In the genomic region with DNA sequence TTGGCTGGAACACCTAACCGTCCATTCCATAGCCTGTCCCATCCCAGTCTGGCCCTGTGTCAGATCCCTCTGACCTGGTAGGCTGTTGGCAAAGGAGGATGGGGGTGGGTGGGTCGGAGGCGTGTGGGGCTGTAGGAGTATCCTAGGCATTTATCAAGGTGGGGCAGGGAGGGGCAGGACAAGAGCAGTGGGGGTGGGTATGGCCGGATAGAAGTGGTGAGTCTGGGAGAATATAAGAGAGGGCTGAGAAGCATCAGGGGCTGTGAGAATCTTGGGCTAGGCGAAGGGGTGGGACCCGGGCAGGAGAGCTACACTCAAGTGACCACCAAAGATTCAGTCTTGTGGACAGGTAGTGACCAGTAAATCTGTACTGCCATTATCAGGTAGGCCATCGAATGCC, we compare ENCODE assay signal across 11 mouse cellular contexts. TPM values are rescaled to one million over a fixed set of nuclear protein-coding genes. Genes with fewer than 3 reads are reported as not detected.
DNase-seq lines count a peak whose midpoint lies in the region; ATAC-seq and TF ChIP-seq lines count a peak whose summit lies in the region.
"Had no signal": no experiment of that assay in that cellular context is flagged by ENCODE, and none has a peak within 500 bp of the region (broad histone marks: within the 10 kb centered on the region; RNA-seq: fewer than 3 reads in every experiment).

No protein-coding gene starts in this region.

- intact Hi-C loops in gastrocnemius, postnatal 14 days (cut with DNase I; ENCODE audit: low total_unique reads) = no loop called here

- peak overlapping the region; percentile 47 for H3K4me3 ChIP-seq in heart, embryonic 12.5 days
- H3K4me3 ChIP-seq in ES-E14 (ENCODE audit: insufficient read depth in 1 of 2, low read depth in 1 of 2, low read length in 2 of 2, poor library complexity in 1 of 2, severe bottlenecking in 1 of 2) = peak overlapping the region; percentile 71 to 75
- H3K4me3 ChIP-seq in hindbrain, embryonic 12.5 days = peak overlapping the region; percentile 34; the same call in 1 of the 2 replicates
- peak overlapping the region; percentile 60 for H3K4me3 ChIP-seq in midbrain, embryonic 10.5 days

- peaks cover 22% of the 10 kb centered on the region for H3K4me1 ChIP-seq in heart, embryonic 12.5 days (replicated peaks)
- peaks cover 4 to 17% of the 10 kb centered on the region in 2 experiments; a peak in 2 of 4 replicates for H3K4me1 ChIP-seq in ES-E14 (ENCODE audit: control insufficient read depth in 2 of 2, insufficient read depth in 2 of 2, low read length in 2 of 2, poor library complexity in 1 of 2)
- H3K4me1 ChIP-seq in hindbrain, embryonic 12.5 days = peaks cover 6% of the 10 kb centered on the region
- peaks cover 25% of the 10 kb centered on the region for H3K4me1 ChIP-seq in midbrain, embryonic 10.5 days

- in situ Hi-C loops in ES-E14 (cut with MboI; ENCODE audit: low sequenced_read_pairs in 2 of 2, unreplicated experiment in 2 of 2) = no loop called here

- no peaks in the 10 kb centered on the region for H3K9me3 ChIP-seq in heart, embryonic 12.5 days (replicated peaks)
- no peaks in the 10 kb centered on the region for H3K9me3 ChIP-seq in ES-E14 (ENCODE audit: control insufficient read depth, insufficient read depth, low read depth, low read length)
- no peaks in the 10 kb centered on the region for H3K9me3 ChIP-seq in hindbrain, embryonic 12.5 days (replicated peaks)
- no peaks in the 10 kb centered on the region for H3K9me3 ChIP-seq in midbrain, embryonic 10.5 days (replicated peaks)

- DNase-seq in heart, postnatal 4 days = no peak
- DNase-seq in ES-E14 (ENCODE audit: low read depth, low spot score) = no peak
- DNase-seq in midbrain, embryonic 10.5 days (ENCODE audit: low spot score) = no peak
- no peak for DNase-seq in urinary bladder, postnatal 10 days (ENCODE audit: low spot score)
- DNase-seq in cerebellum, adult 18-20 months = no peak
- DNase-seq in gastrocnemius, postnatal 14 days = no peak

- no peaks in the 10 kb centered on the region for H3K36me3 ChIP-seq in heart, embryonic 12.5 days
- H3K36me3 ChIP-seq in ES-E14 (ENCODE audit: control insufficient read depth, insufficient read depth, low read length, poor library complexity, severe bottlenecking) = no peaks in the 10 kb centered on the region
- H3K36me3 ChIP-seq in hindbrain, embryonic 12.5 days = no peaks in the 10 kb centered on the region
- H3K36me3 ChIP-seq in midbrain, embryonic 10.5 days = no peaks in the 10 kb centered on the region

- peak overlapping the region; percentile 81 for H3K4me2 ChIP-seq in heart, embryonic 12.5 days
- peak overlapping the region; percentile 72 for H3K4me2 ChIP-seq in hindbrain, embryonic 12.5 days (replicated peaks)

- WGBS in heart, embryonic 12.5 days = 59% methylated on average over 7 of the region's 7 CpGs
- 63% methylated on average over 7 of the region's 7 CpGs for WGBS in hindbrain, embryonic 12.5 days
- 69% methylated on average over 7 of the region's 7 CpGs for WGBS in midbrain, embryonic 10.5 days

- H3K27ac ChIP-seq in heart, embryonic 12.5 days (ENCODE audit: poor library complexity, severe bottlenecking) = no peak overlapping the region
- H3K27ac ChIP-seq in ES-E14 (ENCODE audit: insufficient read depth, low read depth, low read length, poor library complexity, severe bottlenecking) = no peak overlapping the region
- no peak overlapping the region for H3K27ac ChIP-seq in hindbrain, embryonic 12.5 days
- H3K27ac ChIP-seq in midbrain, embryonic 10.5 days (replicated peaks) = peak overlapping the region; percentile 68; the same call in 1 of the 2 replicates

- H3K9ac ChIP-seq in heart, embryonic 12.5 days = peak overlapping the region; percentile 70; the same call in 1 of the 2 replicates
- H3K9ac ChIP-seq in ES-E14 (ENCODE audit: insufficient read depth, low read depth, low read length, poor library complexity, severe bottlenecking) = 0 out of 2 replicates have a peak overlapping the region, but pooled peaks have one; percentile 2
- no peak overlapping the region for H3K9ac ChIP-seq in hindbrain, embryonic 12.5 days

- H3K27me3 ChIP-seq in heart, embryonic 12.5 days (replicated peaks) = peaks cover 31% of the 10 kb centered on the region
- peaks cover 28% of the 10 kb centered on the region for H3K27me3 ChIP-seq in hindbrain, embryonic 12.5 days
- H3K27me3 ChIP-seq in midbrain, embryonic 10.5 days (ENCODE audit: low read depth, poor library complexity, severe bottlenecking) = peaks cover 53% of the 10 kb centered on the region

- ATAC-seq in heart, embryonic 12.5 days (ENCODE audit: insufficient number of reproducible peaks, low FRiP score) = no peak; the same call in 1 of the 2 replicates
- ATAC-seq in hindbrain, embryonic 12.5 days (ENCODE audit: low FRiP score) = peak; percentile 59; the same call in 1 of the 2 replicates

TF ChIP-seq in ES-E14, 5 proteins besides CTCF, POLR2A, EP300 and RAD21:
- TF ChIP-seq MAFK (IDR thresholded peaks at IDR 0.05; ENCODE audit: insufficient read depth, low read depth, low read length) (no peak), ZC3H11A (IDR thresholded peaks at IDR 0.05; ENCODE audit: borderline replicate concordance, low read depth, low read length) (no peak), HCFC1 (IDR thresholded peaks at IDR 0.05; ENCODE audit: borderline replicate concordance, insufficient read depth, low read length) (no peak), CHD2 (IDR thresholded peaks at IDR 0.05; ENCODE audit: low read depth, low read length) (no peak), ZNF384 (IDR thresholded peaks at IDR 0.05; ENCODE audit: low read depth, low read length) (no peak)

RNA-seq across cellular contexts. Expression of a gene that starts 0.7 kb away (rescaled TPM):
- polyA plus RNA-seq in heart, embryonic 12.5 days (2016; fragmentation: Nextera tagmentation; extraction: Ambion mirVana) = 52.1 and 53.2 TPM in 2 replicates
- 100 to 1,000 TPM; 145 to 150 TPM for total RNA-seq in heart, postnatal 4 days (2021)
- 87.1 and 126 TPM in 2 replicates for total RNA-seq in ES-E14 (2012; rRNA removed)
- polyA plus RNA-seq in hindbrain, embryonic 12.5 days (2016; fragmentation: Nextera tagmentation; extraction: Ambion mirVana) = 35.9 and 39.3 TPM in 2 replicates
- polyA plus RNA-seq in midbrain, embryonic 10.5 days (2016; fragmentation: Nextera tagmentation; extraction: Ambion mirVana) = 47.8 and 52.5 TPM in 2 replicates
- total RNA-seq in gastrocnemius, postnatal 14 days (2021) = 1 to 10 TPM; 4.5 to 5.2 TPM

RNA-seq across cellular contexts. Expression of a gene that starts 27.6 kb away (rescaled TPM):
- not detected in 2 replicates for polyA plus RNA-seq in heart, embryonic 12.5 days (2016; fragmentation: Nextera tagmentation; extraction: Ambion mirVana)
- not detected for total RNA-seq in heart, postnatal 4 days (2021)
- 0.09 and 0.16 TPM in 2 replicates for total RNA-seq in ES-E14 (2012; rRNA removed)
- 0.17 and 0.26 TPM in 2 replicates for polyA plus RNA-seq in hindbrain, embryonic 12.5 days (2016; fragmentation: Nextera tagmentation; extraction: Ambion mirVana)
- 0.10 and 0.15 TPM in 2 replicates for polyA plus RNA-seq in midbrain, embryonic 10.5 days (2016; fragmentation: Nextera tagmentation; extraction: Ambion mirVana)
- under 1 TPM in 1 of 2 experiments, not detected in 1; 0.12 TPM for total RNA-seq in gastrocnemius, postnatal 14 days (2021)
- polyA plus RNA-seq: C2C12 had no signal

RNA-seq across cellular contexts. Expression of a gene that starts 54.4 kb away (rescaled TPM):
- not detected in 2 replicates for polyA plus RNA-seq in heart, embryonic 12.5 days (2016; fragmentation: Nextera tagmentation; extraction: Ambion mirVana)
- not detected for total RNA-seq in heart, postnatal 4 days (2021)
- total RNA-seq in ES-E14 (2012; rRNA removed) = not detected in 2 replicates
- not detected in 2 replicates for polyA plus RNA-seq in hindbrain, embryonic 12.5 days (2016; fragmentation: Nextera tagmentation; extraction: Ambion mirVana)
- not detected in 2 replicates for polyA plus RNA-seq in midbrain, embryonic 10.5 days (2016; fragmentation: Nextera tagmentation; extraction: Ambion mirVana)
- total RNA-seq in gastrocnemius, postnatal 14 days (2021) = under 1 TPM; 0.16 to 0.62 TPM
- total RNA-seq: adrenal gland, postnatal 36 days; layer of hippocampus, adult 8-10 months had no signal
- polyA plus RNA-seq: C2C12 had no signal

Comparison
In these comparisons a context has a peak if more than half of its experiments do, and no peak if none do; other contexts are left out.
1. RNA of a gene that starts 0.7 kb away (total RNA-seq): 145 to 150 TPM in heart, postnatal 4 days and 87.1 to 126 TPM in ES-E14; 4.5 to 5.2 TPM in gastrocnemius, postnatal 14 days; every median in the first group is over 10 times any median in the second.
2. Peak in every context shown above with its lines, with median percentiles within 50 percentile points of each other: H3K4me3 ChIP-seq.